Mouse (Mus musculus) lung, embryonic 14.5 days (tissue): ENCODE results near the gene Col24a1. TPM values are rescaled to one million over a fixed set of nuclear protein-coding genes. Genes with fewer than 3 reads are reported as not detected.
"Not testable (repeated sequence)": the region's sequence is repeated elsewhere in the genome, so short reads cannot be mapped to it uniquely, and the experiment has no call there.

Experiments used
- ATAC-seq: fragments of 200-750 bp; cut with Nextera tagmentation; 2 replicates; pipeline ENCODE4 v1.8.0; 2017; ENCODE audit warnings: mild to moderate bottlenecking, moderate TSS enrichment, moderate library complexity; ENCODE audit not compliant: insufficient read depth
- DNase-seq: peaks from one replicate; pipeline ENCODE4 v3.0.0-alpha.2; 2015
- H3K27ac ChIP-seq: fragments of 300-500 bp; sonication (generic); 2 replicates; pipeline ENCODE4 v1.5.1; 2014; ENCODE audit warnings: low read depth, mild to moderate bottlenecking, moderate library complexity
- H3K27me3 ChIP-seq: fragments of 300-500 bp; sonication (generic); 2 replicates; pipeline ENCODE4 v1.6.1; 2014; ENCODE audit warnings: low read length, control low read depth; ENCODE audit not compliant: insufficient read depth
- H3K36me3 ChIP-seq: fragments of 300-500 bp; sonication (generic); 2 replicates; pipeline ENCODE4 v1.6.1; 2014; ENCODE audit warnings: control low read depth; ENCODE audit not compliant: insufficient read depth
- H3K4me1 ChIP-seq: fragments of 300-500 bp; sonication (generic); 2 replicates; pipeline ENCODE4 v1.6.1; 2014; ENCODE audit warnings: antibody characterized with exemption, control low read depth; ENCODE audit not compliant: insufficient read depth
- H3K4me2 ChIP-seq: fragments of 300-500 bp; sonication (generic); 2 replicates; pipeline ENCODE4 v1.6.1; 2014; ENCODE audit warnings: mild to moderate bottlenecking
- H3K4me3 ChIP-seq: fragments of 300-500 bp; sonication (generic); 2 replicates; pipeline ENCODE4 v1.5.1; 2014; ENCODE audit warnings: low read depth, low read length
- H3K9ac ChIP-seq: fragments of 300-500 bp; sonication (generic); 2 replicates; pipeline ENCODE4 v1.6.1; 2014
- H3K9me3 ChIP-seq: fragments of 300-500 bp; sonication (generic); 2 replicates; pipeline ENCODE4 v1.6.1; 2016; ENCODE audit warnings: low read depth, low read length, control low read depth
- CTCF ChIP-seq: IDR thresholded peaks from 2 replicates; pipeline ENCODE4 v1.5.1; 2016; ENCODE audit warnings: antibody characterized with exemption, low read depth
- WGBS: fragments of 180-500 bp; shearing (Covaris S2); extraction: QIAGEN DNeasy Blood & Tissue Kit; methylation state at CpG from one replicate; pipeline ENCODE4 v1.1.7; 2014; 5-methylcytosine and 5-hydroxymethylcytosine counted together
- polyA plus RNA-seq: library from polyadenylated mRNA; unstranded; fragments of >200 nt; fragmentation: Nextera tagmentation; extraction: Ambion mirVana; gene quantifications from 2 replicates; pipeline ENCODE4 v1.2.1, GENCODE M21; 2014

Gene Col24a1
- polyA plus RNA-seq, 1 experiment from 2014 or later = 1.7 TPM

DNA sequence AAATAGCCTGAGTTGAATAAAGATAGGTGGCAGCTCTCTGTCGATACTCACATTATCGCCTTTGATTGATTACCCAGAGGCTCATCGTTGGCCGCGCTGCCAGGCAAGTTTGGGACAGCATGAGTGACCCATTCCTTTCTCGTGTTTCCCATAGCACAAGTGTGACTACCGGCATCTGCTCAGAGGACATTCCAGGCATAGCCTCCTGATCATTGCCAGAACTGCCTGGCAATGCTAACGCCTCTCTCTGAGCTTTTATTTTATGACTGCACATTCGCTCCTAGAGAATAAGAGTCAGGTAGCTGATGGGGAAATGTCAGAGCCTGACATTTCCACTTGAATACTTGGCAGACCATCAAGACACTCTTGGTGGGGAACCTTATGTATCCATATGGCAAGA is 125.5 kb downstream of the Col24a1 start:
- Histone ChIP-seq H3K9ac (no peak overlapping the region), H3K4me2 (no peak overlapping the region), H3K36me3 (no peaks in the 10 kb centered on the region), H3K4me1 (0 out of 2 replicates have a peak, but pooled peaks cover 4% of the 10 kb centered on the region), H3K4me3 (no peak overlapping the region), H3K27me3 (no peaks in the 10 kb centered on the region), H3K9me3 (no peaks in the 10 kb centered on the region), H3K27ac (no peak overlapping the region)
- ATAC-seq = no peak
- no peak for TF ChIP-seq CTCF
- DNase-seq = no peak
- WGBS = 58% methylated on average over 9 of the region's 9 CpGs

DNA sequence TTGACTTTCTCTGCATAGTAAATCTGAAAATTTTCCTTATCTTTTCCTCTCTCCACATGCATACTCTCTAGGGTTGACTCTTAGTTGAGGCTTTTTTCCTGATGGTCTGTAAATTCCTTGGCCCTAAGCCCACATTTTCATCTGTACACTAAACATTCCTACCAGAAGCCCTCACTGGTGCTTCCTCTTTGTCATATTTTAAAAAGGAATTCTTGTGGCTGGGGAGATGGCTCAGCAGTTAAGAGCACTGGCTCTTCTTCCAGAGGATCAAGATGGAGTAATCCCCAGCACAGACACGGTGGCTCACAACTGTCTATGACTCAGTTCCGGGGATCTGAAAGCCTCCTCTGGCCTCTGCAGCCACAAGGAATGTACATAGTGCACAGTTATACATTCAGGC is 128.1 kb downstream of the Col24a1 start:
- Histone ChIP-seq H3K9me3 (no peaks in the 10 kb centered on the region), H3K9ac (no peak overlapping the region), H3K4me3 (no peak overlapping the region), H3K36me3 (no peaks in the 10 kb centered on the region), H3K4me2 (no peak overlapping the region), H3K4me1 (0 out of 2 replicates have a peak, but pooled peaks cover 4% of the 10 kb centered on the region), H3K27ac (no peak overlapping the region), H3K27me3 (no peaks in the 10 kb centered on the region)
- DNase-seq (peak; percentile 66), ATAC-seq (peak; percentile 52; the same call in 1 of the 2 replicates)
- no peak for TF ChIP-seq CTCF
- WGBS = 48% methylated on average over 2 of the region's 2 CpGs

DNA sequence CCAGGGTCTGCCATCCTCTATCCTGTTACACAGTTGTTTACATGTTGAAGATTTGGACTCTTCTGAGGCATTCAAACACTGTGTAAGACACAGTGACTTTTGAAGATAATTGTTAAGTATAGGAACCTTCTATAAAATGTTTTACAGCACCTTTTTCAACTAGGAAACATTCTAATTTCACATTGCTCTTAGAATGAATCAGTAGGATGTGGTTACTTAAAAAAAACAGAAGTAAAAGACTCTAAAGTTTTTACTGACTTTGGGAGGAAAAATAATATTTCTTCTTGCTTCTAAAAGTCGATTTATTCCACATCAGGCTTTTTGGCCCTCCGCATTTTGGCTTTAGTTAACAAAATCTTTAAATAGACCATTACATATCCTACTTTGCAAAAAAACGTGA is 129.8 kb downstream of the Col24a1 start:
- 89% methylated on average over 3 of the region's 3 CpGs for WGBS
- no peak overlapping the region for H3K9ac ChIP-seq
- no peaks in the 10 kb centered on the region for H3K27me3 ChIP-seq
- TF ChIP-seq CTCF = no peak
- H3K4me2 ChIP-seq = no peak overlapping the region
- no peaks in the 10 kb centered on the region for H3K36me3 ChIP-seq
- 0 out of 2 replicates have a peak, but pooled peaks cover 4% of the 10 kb centered on the region for H3K4me1 ChIP-seq
- no peak overlapping the region for H3K27ac ChIP-seq
- ATAC-seq = no peak
- H3K4me3 ChIP-seq = no peak overlapping the region
- DNase-seq = no peak
- H3K9me3 ChIP-seq = no peaks in the 10 kb centered on the region

DNA sequence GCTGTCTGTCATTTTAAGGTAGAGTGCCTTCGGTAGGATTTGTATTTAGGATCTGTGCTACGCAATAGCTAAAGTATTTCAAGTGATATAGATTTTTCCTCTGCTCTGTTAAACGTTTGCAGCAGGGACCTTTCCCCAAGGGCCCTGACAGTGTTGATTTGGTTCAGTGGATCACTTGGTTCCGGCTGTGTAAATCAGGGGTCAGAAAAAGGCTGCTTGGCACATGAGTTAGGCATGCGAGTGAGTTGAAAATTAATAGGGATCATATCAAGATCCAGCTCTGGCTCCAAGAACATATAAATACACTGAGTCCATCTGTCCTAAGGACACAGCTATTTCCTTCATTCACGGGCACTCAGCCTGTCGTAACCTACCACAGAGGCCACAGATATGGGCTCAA is 146.1 kb downstream of the Col24a1 start:
- Histone ChIP-seq H3K27me3 (no peaks in the 10 kb centered on the region), H3K36me3 (no peaks in the 10 kb centered on the region), H3K27ac (no peak overlapping the region), H3K9me3 (no peaks in the 10 kb centered on the region), H3K4me3 (no peak overlapping the region), H3K9ac (no peak overlapping the region), H3K4me1 (no peaks in the 10 kb centered on the region; the same call in 1 of the 2 replicates), H3K4me2 (no peak overlapping the region)
- ATAC-seq (no peak), DNase-seq (no peak)
- TF ChIP-seq CTCF = no peak
- WGBS = 79% methylated on average over 7 of the region's 7 CpGs

DNA sequence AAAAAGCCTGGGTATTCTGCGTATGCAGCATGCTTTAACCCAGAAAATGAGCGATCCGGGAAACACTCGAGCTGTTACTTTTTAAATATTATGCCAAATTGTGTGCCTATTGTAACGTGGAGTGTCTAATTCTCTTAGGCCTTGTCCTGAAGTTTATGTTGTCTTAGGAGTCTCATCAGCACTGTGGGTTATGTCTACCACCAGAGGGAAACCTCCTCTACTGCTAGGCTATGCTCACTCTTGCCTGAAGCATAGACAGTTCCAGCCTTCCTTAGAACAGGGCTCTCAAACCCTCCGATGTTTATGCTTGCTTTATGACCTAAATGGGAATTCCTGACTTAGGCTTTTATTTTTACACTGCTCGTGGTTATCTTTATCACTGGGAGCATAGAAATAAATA is 146.8 kb downstream of the Col24a1 start:
- no peak overlapping the region for H3K27ac ChIP-seq
- H3K9ac ChIP-seq = no peak overlapping the region
- DNase-seq (peak; percentile 14), ATAC-seq (no peak)
- WGBS = 82% methylated on average over 7 of the region's 7 CpGs
- H3K4me3 ChIP-seq = no peak overlapping the region
- TF ChIP-seq CTCF = peak; percentile 44
- no peaks in the 10 kb centered on the region for H3K27me3 ChIP-seq
- no peaks in the 10 kb centered on the region for H3K36me3 ChIP-seq
- H3K4me1 ChIP-seq = no peaks in the 10 kb centered on the region; the same call in 1 of the 2 replicates
- H3K9me3 ChIP-seq = no peaks in the 10 kb centered on the region
- no peak overlapping the region for H3K4me2 ChIP-seq

DNA sequence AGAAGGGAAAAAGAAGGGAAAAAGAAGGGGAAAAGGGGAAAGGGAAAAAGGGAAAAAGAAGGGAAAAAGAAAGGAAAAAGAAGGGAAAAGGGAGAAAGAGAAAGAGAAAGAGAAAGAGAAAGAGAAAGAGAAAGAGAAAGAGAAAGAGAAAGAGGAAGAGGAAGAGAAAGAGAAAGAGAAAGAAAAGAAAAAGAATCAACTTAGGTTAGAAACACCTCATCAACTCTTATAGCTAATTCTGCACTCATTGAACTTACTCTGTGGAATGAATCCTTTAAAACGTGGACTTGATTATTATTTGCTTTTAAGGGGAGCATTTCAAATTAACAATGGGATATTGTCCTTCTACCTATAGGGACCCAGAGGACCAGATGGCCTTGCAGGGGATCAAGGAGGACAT is 148.7 kb downstream of the Col24a1 start:
- DNase-seq (no peak), ATAC-seq (no peak)
- no peak overlapping the region for H3K9ac ChIP-seq
- WGBS = 64% methylated on average over 1 of the region's 1 CpGs
- H3K27me3 ChIP-seq = no peaks in the 10 kb centered on the region
- no peak overlapping the region for H3K4me3 ChIP-seq
- no peak overlapping the region for H3K4me2 ChIP-seq
- no peaks in the 10 kb centered on the region for H3K36me3 ChIP-seq
- H3K27ac ChIP-seq = no peak overlapping the region
- TF ChIP-seq CTCF = no peak
- H3K9me3 ChIP-seq = no peaks in the 10 kb centered on the region
- no peaks in the 10 kb centered on the region for H3K4me1 ChIP-seq

DNA sequence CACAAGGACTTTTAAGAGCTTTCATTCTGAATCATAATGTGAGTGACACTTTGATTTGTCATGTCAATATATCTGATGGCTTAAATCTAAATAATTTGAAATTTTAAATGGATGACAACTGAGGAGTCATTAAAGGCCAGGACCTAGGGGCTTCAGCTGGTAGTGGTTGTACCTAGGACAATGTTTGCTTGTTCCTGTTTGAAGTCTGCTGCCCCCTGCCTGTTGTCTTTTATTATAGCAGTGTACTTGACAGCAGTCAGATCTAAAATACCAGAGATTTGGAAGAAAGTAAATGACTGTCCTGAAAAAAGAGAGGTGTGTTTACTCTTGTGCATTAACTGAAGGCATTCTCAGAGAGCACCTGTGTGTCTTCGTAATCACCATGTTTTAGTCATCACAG is 150.0 kb downstream of the Col24a1 start:
- 78% methylated on average over 1 of the region's 1 CpGs for WGBS
- H3K4me1 ChIP-seq = no peaks in the 10 kb centered on the region
- peak; percentile 62 for TF ChIP-seq CTCF
- no peak overlapping the region for H3K27ac ChIP-seq
- no peak for ATAC-seq
- no peak overlapping the region for H3K4me3 ChIP-seq
- DNase-seq = peak; percentile 68
- H3K9me3 ChIP-seq = no peaks in the 10 kb centered on the region
- no peak overlapping the region for H3K9ac ChIP-seq
- no peaks in the 10 kb centered on the region for H3K27me3 ChIP-seq
- H3K4me2 ChIP-seq = no peak overlapping the region
- no peaks in the 10 kb centered on the region for H3K36me3 ChIP-seq

DNA sequence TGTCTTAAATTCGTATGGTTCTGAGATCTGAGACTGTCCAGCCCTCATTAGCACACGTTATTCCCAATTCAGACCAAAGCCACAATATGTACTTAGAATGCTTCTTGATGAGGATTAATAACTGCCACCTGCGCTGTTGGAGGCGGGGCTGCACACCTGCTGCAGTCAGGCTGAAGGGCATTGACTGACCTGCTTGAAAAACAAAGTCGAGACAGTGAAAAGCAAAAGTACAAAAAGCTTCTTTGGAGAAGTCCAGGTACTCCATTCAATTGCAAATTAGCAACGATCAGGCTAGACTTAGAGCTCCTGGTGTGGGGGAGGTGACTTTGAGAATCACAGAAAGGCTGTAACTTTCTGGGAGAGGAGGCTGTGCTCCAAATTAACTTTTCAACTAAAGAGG is 150.9 kb downstream of the Col24a1 start:
- not testable (repeated sequence) for DNase-seq, H3K4me3 ChIP-seq, H3K36me3 ChIP-seq, H3K4me2 ChIP-seq, H3K9ac ChIP-seq, H3K27ac ChIP-seq, H3K4me1 ChIP-seq, ATAC-seq, H3K9me3 ChIP-seq, H3K27me3 ChIP-seq
- 70% methylated on average over 6 of the region's 6 CpGs for WGBS
